Mouse (Mus musculus) intestine, embryonic 14.5 days (tissue): ENCODE results near the gene Meis2. TPM values are rescaled to one million over a fixed set of nuclear protein-coding genes. Genes with fewer than 3 reads are reported as not detected.
A peak's percentile ranks its signal among the peaks of the same experiment; 100 is the strongest.

Source experiments
- ATAC-seq: fragments of 200-750 bp; cut with Nextera tagmentation; replicated peaks from 2 replicates; pipeline ENCODE4 v1.8.0; 2017; ENCODE audit warnings: low read depth, moderate number of reproducible peaks, moderate TSS enrichment, moderate library complexity; ENCODE audit not compliant: low FRiP score, low TSS enrichment
- DNase-seq: peaks from one replicate; pipeline ENCODE4 v3.0.0-alpha.2; 2018; ENCODE audit warnings: low spot score
- H3K27ac ChIP-seq: fragments of 300-500 bp; sonication (generic); 2 replicates; pipeline ENCODE4 v1.5.1; 2014; ENCODE audit warnings: low read depth, mild to moderate bottlenecking, control low read depth
- H3K27me3 ChIP-seq: fragments of 300-500 bp; sonication (generic); replicated peaks from 2 replicates; pipeline ENCODE4 v1.6.1; 2014; ENCODE audit warnings: low read length, control low read depth; ENCODE audit not compliant: control insufficient read depth, insufficient read depth
- H3K36me3 ChIP-seq: fragments of 300-500 bp; sonication (generic); 2 replicates; pipeline ENCODE4 v1.6.1; 2014; ENCODE audit warnings: low read length, control low read depth; ENCODE audit not compliant: control insufficient read depth, insufficient read depth
- H3K4me1 ChIP-seq: fragments of 300-500 bp; sonication (generic); replicated peaks from 2 replicates; pipeline ENCODE4 v1.6.1; 2014; ENCODE audit warnings: low read length, control low read depth, mixed read lengths; ENCODE audit not compliant: control insufficient read depth, insufficient read depth
- H3K4me2 ChIP-seq: fragments of 300-500 bp; sonication (generic); 2 replicates; pipeline ENCODE4 v1.6.1; 2014; ENCODE audit warnings: low read length
- H3K4me3 ChIP-seq: fragments of 300-500 bp; sonication (generic); 2 replicates; pipeline ENCODE4 v1.5.1; 2014; ENCODE audit warnings: low read depth, low read length, control low read depth, mixed read lengths
- H3K9ac ChIP-seq: fragments of 300-500 bp; sonication (generic); 2 replicates; pipeline ENCODE4 v1.6.1; 2014; ENCODE audit warnings: mild to moderate bottlenecking, low read length
- H3K9me3 ChIP-seq: fragments of 300-500 bp; sonication (generic); 2 replicates; pipeline ENCODE4 v1.6.1; 2016; ENCODE audit warnings: low read length, control low read depth; ENCODE audit not compliant: control insufficient read depth
- WGBS: fragments of 180-500 bp; shearing (Covaris S2); extraction: QIAGEN DNeasy Blood & Tissue Kit; methylation state at CpG from one replicate; pipeline ENCODE4 v1.1.7; 2014; 5-methylcytosine and 5-hydroxymethylcytosine counted together
- polyA plus RNA-seq: library from polyadenylated mRNA; unstranded; fragments of >200 nt; fragmentation: Nextera tagmentation; extraction: Ambion mirVana; gene quantifications from 2 replicates; pipeline ENCODE4 v1.2.1, GENCODE M21; 2014

Meis2 gene
- polyA plus RNA-seq, 1 experiment from 2014 or later = 67.3 TPM

DNA sequence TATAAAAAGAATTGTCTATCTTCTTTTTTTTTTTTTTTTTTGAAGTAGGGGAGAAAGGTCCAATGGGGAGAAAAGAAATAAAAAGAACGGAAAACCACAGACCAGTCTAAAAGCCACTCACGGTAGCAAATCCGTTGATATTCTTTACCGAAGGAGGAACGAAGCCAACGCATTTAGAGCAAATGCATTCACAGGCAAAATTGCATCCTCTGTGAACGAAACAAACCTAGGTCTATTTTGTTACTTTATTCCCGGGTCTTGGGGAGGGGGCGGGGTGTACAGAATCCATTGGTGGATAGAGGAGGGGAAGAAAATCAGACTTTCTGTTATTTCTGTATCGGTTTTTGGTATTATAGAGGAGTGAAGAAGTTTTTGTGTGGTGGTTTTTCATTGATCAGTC lies 206.7 kb downstream of the Meis2 start:
- ATAC-seq (no peak), DNase-seq (no peak)
- Histone ChIP-seq H3K4me2 (peak overlapping the region; percentile 48), H3K36me3 (peaks cover 13% of the 10 kb centered on the region), H3K27ac (peak overlapping the region; percentile 62; the same call in 1 of the 2 replicates), H3K27me3 (peaks cover 16% of the 10 kb centered on the region), H3K9ac (no peak overlapping the region), H3K4me1 (peaks cover 38% of the 10 kb centered on the region), H3K4me3 (no peak overlapping the region), H3K9me3 (no peaks in the 10 kb centered on the region)
- 15% methylated on average over 10 of the region's 10 CpGs for WGBS

DNA sequence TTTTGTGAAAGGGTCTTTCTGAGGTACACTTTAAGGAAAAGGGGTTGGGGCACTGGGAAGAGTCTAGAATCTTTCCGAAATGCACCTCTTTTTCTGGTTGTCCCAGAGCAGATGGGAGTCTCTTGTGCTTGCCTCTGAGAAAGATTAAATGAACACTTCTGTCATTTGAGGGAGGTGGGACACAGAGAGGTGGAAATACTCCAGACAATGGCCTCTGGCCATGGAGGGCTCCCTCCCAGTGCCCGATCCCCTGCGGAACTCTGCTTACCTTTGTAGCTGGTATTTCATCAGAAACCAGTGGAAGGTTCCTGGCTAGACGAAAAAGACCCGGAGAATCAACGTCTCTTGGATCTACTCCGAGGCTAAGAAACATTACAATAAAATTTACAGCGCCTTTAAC lies 207.4 kb downstream of the Meis2 start:
- Histone ChIP-seq H3K27me3 (peaks cover 20% of the 10 kb centered on the region), H3K36me3 (peaks cover 6% of the 10 kb centered on the region), H3K4me3 (no peak overlapping the region), H3K9me3 (no peaks in the 10 kb centered on the region), H3K27ac (peak overlapping the region; percentile 65), H3K4me2 (no peak overlapping the region), H3K9ac (no peak overlapping the region), H3K4me1 (peaks cover 39% of the 10 kb centered on the region)
- DNase-seq (no peak), ATAC-seq (no peak)
- 26% methylated on average over 8 of the region's 8 CpGs for WGBS

DNA sequence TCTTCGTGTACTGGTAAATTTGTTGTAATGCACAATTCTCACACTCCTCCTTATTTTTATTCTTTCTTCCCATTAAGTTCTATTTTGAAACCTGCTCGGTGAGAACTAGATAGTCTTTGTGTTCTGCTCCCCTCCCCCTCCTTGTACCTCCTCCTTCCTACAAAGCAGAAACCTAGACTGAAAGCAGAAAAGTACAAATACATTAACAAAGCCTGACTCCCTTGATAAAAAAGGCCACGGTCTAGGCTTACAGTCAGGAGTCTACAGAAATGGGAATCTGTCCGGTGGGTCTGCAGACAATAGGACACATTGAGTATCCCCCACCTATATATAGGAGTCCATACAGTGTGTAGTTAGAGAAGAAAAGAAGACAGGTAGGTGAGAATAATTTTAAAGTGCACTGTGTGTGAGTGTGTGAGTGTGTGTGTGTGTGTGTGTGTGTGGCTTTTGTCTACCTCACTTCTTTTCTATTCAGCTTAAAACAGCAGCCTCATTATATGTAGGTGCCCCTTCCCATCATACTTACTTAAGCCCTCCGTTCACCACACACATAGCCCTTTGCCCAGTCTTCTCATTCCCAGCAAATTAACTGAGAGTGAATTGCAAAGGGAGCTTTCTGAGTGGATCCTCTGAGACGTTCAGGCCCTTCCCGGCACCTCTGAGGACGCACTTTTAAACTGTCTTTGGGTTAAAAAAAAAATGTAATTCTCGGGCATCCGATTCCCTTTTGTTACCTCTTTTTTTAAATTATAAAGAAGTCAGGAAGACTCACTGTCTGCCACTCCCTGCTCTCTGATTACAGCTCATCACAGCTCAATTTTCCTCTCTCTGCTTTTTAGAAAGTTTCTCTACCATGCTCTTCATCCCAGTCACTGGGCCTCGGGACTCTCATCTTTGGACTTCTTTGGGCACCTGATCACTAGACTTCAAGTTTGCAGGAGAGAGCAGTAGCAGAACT lies 208.2 kb downstream of the Meis2 start:
- H3K27me3 ChIP-seq = peaks cover 28% of the 10 kb centered on the region
- H3K9me3 ChIP-seq = no peaks in the 10 kb centered on the region
- DNase-seq (no peak), ATAC-seq (no peak)
- peak overlapping the region; percentile 65 for H3K27ac ChIP-seq
- H3K4me2 ChIP-seq = no peak overlapping the region
- H3K4me1 ChIP-seq = peaks cover 46% of the 10 kb centered on the region
- H3K9ac ChIP-seq = no peak overlapping the region
- no peaks in the 10 kb centered on the region for H3K36me3 ChIP-seq
- H3K4me3 ChIP-seq = no peak overlapping the region
- WGBS = 17% methylated on average over 11 of the region's 11 CpGs

DNA sequence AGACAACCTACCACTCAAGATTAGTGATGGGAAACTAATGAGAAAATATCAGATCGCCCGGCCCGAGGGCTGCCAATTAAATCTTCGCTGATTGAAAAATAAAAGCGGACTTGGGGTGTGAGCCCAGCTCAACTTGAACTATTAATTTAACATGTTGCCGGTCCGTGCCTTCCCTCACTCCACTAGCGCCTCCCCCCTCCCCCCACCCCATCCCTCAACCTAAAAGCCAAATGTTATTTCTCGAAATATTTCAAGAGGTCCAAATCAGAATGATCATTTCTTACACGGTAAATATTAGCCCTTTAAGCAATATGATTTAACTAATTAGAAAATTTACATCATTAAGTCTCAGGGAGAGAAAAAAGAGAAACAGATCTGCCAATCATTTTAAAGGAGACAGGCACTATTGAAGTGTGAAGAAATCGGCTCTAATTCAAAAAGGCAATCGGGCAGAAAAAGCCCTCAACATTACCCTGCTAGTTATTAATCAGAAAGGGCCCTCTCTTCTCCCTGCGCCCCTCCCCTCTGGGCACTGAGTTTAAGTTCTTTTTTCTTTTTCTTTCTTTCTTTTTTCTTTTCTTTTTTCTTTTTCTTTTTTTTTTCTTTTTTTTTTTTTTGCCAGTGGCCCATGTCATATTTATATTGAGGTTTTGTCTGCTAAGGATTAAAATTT lies 209.1 kb downstream of the Meis2 start:
- WGBS = 5% methylated on average over 13 of the region's 13 CpGs
- Histone ChIP-seq H3K27ac (no peak overlapping the region), H3K4me2 (peak overlapping the region; percentile 65), H3K4me1 (peaks cover 40% of the 10 kb centered on the region), H3K27me3 (peaks cover 32% of the 10 kb centered on the region), H3K4me3 (peak overlapping the region; percentile 28), H3K9me3 (no peaks in the 10 kb centered on the region), H3K9ac (peak overlapping the region; percentile 22; the same call in 1 of the 2 replicates), H3K36me3 (no peaks in the 10 kb centered on the region)
- DNase-seq = peak; percentile 58
- no peak for ATAC-seq

DNA sequence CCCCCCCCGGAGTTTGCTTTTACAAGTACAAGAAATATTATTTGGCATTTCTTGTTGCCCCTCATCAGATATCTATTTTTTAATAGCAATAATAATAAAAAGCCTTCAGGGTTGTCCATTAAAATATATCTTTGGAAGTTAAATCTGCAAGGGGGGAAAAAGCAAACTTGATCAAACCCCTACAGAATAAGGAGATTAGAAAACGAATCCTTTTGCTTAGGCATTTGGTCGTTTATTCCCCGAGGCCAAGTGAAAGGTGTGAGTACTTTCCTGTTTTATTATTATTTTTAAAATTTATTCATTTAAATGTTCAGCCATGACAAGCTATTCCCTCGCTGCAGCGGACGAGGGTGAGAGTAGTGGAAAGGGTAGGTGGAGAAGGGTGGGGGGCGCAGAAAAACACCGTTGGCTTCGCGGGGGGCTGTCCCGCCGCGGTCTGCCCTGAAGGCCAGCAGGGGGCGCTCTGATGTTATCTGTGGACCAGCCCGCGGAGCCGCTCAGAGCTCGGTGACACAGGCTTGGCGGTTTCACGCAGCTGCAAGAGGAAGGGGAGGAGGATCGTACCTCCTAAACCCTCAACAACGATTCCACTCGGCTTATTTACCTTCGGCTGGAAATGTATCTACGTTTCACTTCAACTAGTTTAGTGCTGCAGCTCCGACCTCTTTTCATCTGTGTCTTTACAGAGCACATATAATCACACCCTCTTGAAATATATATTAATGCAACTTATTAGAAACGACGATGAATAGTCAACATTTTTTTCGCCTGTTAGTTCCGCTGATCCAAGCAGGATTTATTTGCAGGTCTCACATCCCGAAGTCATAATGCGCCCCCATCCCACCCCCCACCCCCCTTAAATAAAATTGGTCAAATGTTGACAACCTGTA lies 209.9 kb downstream of the Meis2 start:
- DNase-seq (peak; percentile 92), ATAC-seq (peak; percentile 66)
- WGBS = 1% methylated on average over 33 of the region's 33 CpGs
- no peaks in the 10 kb centered on the region for H3K9me3 ChIP-seq
- H3K4me1 ChIP-seq = peaks cover 32% of the 10 kb centered on the region
- peak overlapping the region; percentile 22; the same call in 1 of the 2 replicates for H3K9ac ChIP-seq
- H3K4me2 ChIP-seq = peak overlapping the region; percentile 65
- no peaks in the 10 kb centered on the region for H3K36me3 ChIP-seq
- no peak overlapping the region for H3K27ac ChIP-seq
- H3K27me3 ChIP-seq = peaks cover 33% of the 10 kb centered on the region
- H3K4me3 ChIP-seq = peak overlapping the region; percentile 28

DNA sequence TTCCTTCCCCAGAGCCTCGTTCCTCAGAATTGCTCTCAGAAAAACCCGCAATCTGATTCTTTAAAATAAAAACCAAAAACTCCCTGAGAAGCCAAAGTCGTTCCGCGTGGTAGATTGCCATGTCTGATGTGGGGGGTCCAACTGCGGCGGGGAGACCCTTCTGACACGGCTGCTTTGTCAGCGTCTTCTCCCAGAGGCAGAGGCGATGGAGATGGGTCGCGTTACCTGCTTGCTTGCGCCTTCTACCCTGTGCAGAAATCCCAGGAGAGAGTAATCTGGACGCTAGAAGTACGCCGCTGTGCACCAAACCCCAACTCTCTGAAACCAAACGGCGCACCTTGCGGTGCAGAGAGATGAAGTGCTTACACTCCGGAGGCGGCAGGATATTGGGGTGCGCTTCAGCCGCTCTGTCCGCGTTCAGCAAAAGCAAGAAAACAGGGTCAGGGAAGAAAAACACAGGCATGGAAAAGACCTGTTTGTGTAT lies 210.8 kb downstream of the Meis2 start:
- Histone ChIP-seq H3K4me3 (peak overlapping the region; percentile 1; the same call in 1 of the 2 replicates), H3K4me2 (peak overlapping the region; percentile 65), H3K27me3 (peaks cover 33% of the 10 kb centered on the region), H3K27ac (peak overlapping the region; percentile 22), H3K4me1 (peaks cover 26% of the 10 kb centered on the region), H3K9ac (0 out of 2 replicates have a peak overlapping the region, but pooled peaks have one; percentile 3), H3K9me3 (no peaks in the 10 kb centered on the region), H3K36me3 (no peaks in the 10 kb centered on the region)
- DNase-seq (peak; percentile 75), ATAC-seq (no peak)
- WGBS = 4% methylated on average over 25 of the region's 25 CpGs

DNA sequence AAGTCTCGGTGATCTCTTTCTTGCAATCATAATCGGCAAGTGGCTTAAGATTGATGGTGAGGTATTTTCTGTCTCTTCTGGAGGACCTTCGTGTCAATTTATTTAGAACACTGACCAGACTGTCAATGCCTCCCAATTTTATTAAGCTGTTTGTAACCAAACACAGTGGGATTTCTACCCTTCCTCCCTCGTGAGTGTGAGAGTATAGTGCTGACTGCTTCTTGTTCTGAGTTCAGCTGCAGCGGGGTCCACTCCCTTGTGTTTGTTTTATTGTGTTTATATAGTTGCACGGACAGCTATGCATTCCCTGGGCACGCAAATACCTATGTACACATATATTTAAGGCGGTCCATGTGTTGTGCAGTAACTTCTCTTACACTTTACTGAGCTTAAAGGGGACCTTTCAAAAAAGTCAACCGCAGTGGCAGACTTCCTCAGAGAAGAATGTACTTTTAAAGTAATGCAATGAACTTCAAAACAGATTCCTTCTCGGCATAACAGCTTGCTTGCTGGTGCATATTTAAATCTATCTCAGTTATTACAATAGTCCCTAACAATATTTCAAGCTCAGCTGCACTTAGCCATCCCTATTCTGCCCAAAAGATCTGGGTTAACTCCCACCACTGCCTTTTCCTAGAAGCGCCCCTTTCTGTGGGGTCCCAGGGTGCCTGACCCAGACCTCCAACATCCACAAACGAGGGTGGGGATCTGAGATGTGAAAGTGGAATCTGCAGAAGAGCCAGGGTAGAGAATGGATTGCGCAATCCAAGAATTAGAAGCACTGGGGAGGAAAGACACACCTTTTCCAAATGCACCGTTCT lies 211.4 kb downstream of the Meis2 start:
- Histone ChIP-seq H3K36me3 (no peaks in the 10 kb centered on the region), H3K27me3 (peaks cover 30% of the 10 kb centered on the region), H3K9ac (no peak overlapping the region), H3K4me2 (peak overlapping the region; percentile 65; the same call in 1 of the 2 replicates), H3K4me3 (no peak overlapping the region), H3K9me3 (no peaks in the 10 kb centered on the region), H3K27ac (peak overlapping the region; percentile 22), H3K4me1 (peaks cover 21% of the 10 kb centered on the region)
- ATAC-seq = no peak
- DNase-seq = peak; percentile 64
- 15% methylated on average over 14 of the region's 14 CpGs for WGBS
